Mouse (Mus musculus): ENCODE results near the gene Gm21149. TPM values are rescaled to one million over a fixed set of nuclear protein-coding genes. Genes with fewer than 3 reads are reported as not detected.
A peak's percentile ranks its signal among the peaks of the same experiment; 100 is the strongest.
"Not testable (repeated sequence)": the region's sequence is repeated elsewhere in the genome, so short reads cannot be mapped to it uniquely, and the experiment has no call there.

The Gm21149 gene
- polyA plus RNA-seq, 1 experiment from 2014 or later = not detected

DNA sequence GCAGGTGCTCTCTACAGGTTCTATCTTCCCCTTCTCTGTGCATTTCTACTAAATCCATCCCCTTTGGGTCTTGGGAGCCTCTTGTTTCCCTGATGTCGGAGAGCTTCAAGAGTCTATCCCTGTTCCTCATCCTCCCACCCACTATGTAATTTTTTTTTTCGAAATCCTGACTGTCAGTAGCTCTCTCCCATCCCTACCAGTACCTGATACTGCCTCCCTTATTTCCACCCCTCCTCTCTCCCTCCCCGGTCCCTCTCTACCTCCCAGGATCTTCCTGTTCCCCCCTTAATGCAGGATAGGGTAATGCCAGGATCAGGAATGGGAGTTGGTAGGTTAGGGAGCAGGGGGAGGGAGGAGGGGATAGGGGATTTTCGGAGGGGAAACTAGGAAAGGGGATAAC is 7.3 kb upstream of the Gm21149 start:
- H3K4me2 ChIP-seq (ENCODE audit: low read depth, severe bottlenecking); H3K4me1 ChIP-seq (ENCODE audit: control insufficient read depth, insufficient read depth, low read length); H3K9me3 ChIP-seq (ENCODE audit: control insufficient read depth, low read length); H3K9ac ChIP-seq (ENCODE audit: low read length); H3K36me3 ChIP-seq (ENCODE audit: control insufficient read depth, insufficient read depth, low read length); H3K27ac ChIP-seq (replicated peaks; ENCODE audit: low read depth, low read length); H3K27me3 ChIP-seq (ENCODE audit: control insufficient read depth, insufficient read depth, low read length); H3K4me3 ChIP-seq (ENCODE audit: low read depth, low read length); ATAC-seq (ENCODE audit: insufficient number of reproducible peaks, low FRiP score, low TSS enrichment, low read depth): not testable (repeated sequence)
- WGBS = 59% methylated on average over 4 of the region's 4 CpGs
- DNase-seq (ENCODE audit: low spot score) = peak; percentile 19

DNA sequence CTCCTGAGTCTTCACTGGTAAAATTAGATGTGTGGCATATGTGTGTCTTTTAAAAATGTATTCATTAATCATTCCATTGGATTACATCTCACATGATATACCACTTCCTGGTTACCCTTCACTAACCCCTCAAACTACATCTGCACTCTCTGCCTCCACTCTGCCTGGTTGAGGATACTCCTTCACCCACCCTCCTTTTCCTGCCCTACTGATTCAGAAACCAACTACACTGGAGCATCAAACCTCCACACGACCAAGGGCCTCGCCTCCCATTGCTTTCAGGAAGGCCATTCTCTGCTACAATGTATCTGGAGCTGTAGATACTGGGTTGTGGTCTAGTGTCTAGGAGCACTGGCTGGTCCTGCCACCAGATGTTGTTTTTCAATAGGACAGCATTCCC is 6.5 kb upstream of the Gm21149 start:
- not testable (repeated sequence) for H3K4me1 ChIP-seq (ENCODE audit: control insufficient read depth, insufficient read depth, low read length); H3K9ac ChIP-seq (ENCODE audit: low read length); H3K27ac ChIP-seq (replicated peaks; ENCODE audit: low read depth, low read length); ATAC-seq (ENCODE audit: insufficient number of reproducible peaks, low FRiP score, low TSS enrichment, low read depth); H3K36me3 ChIP-seq (ENCODE audit: control insufficient read depth, insufficient read depth, low read length); H3K4me3 ChIP-seq (ENCODE audit: low read depth, low read length); H3K27me3 ChIP-seq (ENCODE audit: control insufficient read depth, insufficient read depth, low read length); H3K4me2 ChIP-seq (ENCODE audit: low read depth, severe bottlenecking); DNase-seq (ENCODE audit: low spot score); H3K9me3 ChIP-seq (ENCODE audit: control insufficient read depth, low read length)
- 61% methylated on average over 2 of the region's 2 CpGs for WGBS

GRCm38 (mm10) chr5:15470141-15470540 is 6.2 kb downstream of the Gm21149 start:
- H3K4me2 ChIP-seq (ENCODE audit: low read depth, severe bottlenecking); H3K36me3 ChIP-seq (ENCODE audit: control insufficient read depth, insufficient read depth, low read length); H3K4me1 ChIP-seq (ENCODE audit: control insufficient read depth, insufficient read depth, low read length); ATAC-seq (ENCODE audit: insufficient number of reproducible peaks, low FRiP score, low TSS enrichment, low read depth); H3K27ac ChIP-seq (replicated peaks; ENCODE audit: low read depth, low read length); H3K27me3 ChIP-seq (ENCODE audit: control insufficient read depth, insufficient read depth, low read length); DNase-seq (ENCODE audit: low spot score); H3K9ac ChIP-seq (ENCODE audit: low read length); H3K4me3 ChIP-seq (ENCODE audit: low read depth, low read length); H3K9me3 ChIP-seq (ENCODE audit: control insufficient read depth, low read length): not testable (repeated sequence)
- WGBS = 73% methylated on average over 1 of the region's 1 CpGs

DNA sequence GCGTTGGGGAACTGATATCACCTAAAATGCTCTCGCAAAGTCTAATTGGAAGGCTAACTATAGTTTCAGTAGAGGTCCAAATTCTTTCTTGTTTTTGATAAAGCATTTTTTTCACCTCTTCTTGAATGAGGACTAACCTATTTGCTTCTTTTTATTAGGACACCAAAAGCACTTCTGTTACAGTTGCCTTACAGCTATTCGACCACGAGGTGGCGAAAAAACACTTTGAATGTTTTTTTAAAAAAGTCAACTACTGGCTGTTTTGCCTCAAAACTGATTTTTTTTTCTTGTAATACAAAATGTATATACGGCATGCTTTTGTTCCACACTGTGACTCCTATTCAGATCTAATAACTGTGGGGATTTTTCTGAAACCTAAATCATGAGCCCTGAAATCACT is 8.6 kb downstream of the Gm21149 start:
- not testable (repeated sequence) for H3K4me2 ChIP-seq (ENCODE audit: low read depth, severe bottlenecking); ATAC-seq (ENCODE audit: insufficient number of reproducible peaks, low FRiP score, low TSS enrichment, low read depth); H3K4me1 ChIP-seq (ENCODE audit: control insufficient read depth, insufficient read depth, low read length); H3K9me3 ChIP-seq (ENCODE audit: control insufficient read depth, low read length); H3K9ac ChIP-seq (ENCODE audit: low read length); H3K36me3 ChIP-seq (ENCODE audit: control insufficient read depth, insufficient read depth, low read length); H3K27ac ChIP-seq (replicated peaks; ENCODE audit: low read depth, low read length); H3K4me3 ChIP-seq (ENCODE audit: low read depth, low read length); H3K27me3 ChIP-seq (ENCODE audit: control insufficient read depth, insufficient read depth, low read length)
- DNase-seq (ENCODE audit: low spot score) = peak; percentile 21
- WGBS = 58% methylated on average over 6 of the region's 6 CpGs

DNA sequence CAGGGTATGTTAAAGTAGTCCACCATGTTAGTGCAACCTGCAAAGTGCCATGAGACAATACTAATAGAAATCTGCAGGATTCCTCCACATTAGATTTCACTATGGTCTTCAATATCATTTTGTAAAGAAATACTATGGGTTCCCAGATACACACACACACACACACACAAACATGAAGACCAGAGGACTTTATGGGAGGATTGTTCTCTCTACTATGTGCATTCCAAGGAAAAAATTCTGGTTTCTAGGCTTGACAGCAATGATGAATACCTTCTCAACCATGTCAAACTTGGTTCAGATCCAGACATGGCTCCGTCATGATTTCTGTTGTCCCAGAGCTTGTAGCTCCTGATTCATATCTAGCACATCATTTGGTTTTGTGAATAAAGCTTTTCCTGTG is 10.1 kb downstream of the Gm21149 start:
- not testable (repeated sequence) for H3K36me3 ChIP-seq (ENCODE audit: control insufficient read depth, insufficient read depth, low read length); DNase-seq (ENCODE audit: low spot score); H3K4me1 ChIP-seq (ENCODE audit: control insufficient read depth, insufficient read depth, low read length); H3K4me3 ChIP-seq (ENCODE audit: low read depth, low read length); H3K9ac ChIP-seq (ENCODE audit: low read length); H3K9me3 ChIP-seq (ENCODE audit: control insufficient read depth, low read length); H3K27ac ChIP-seq (replicated peaks; ENCODE audit: low read depth, low read length); H3K4me2 ChIP-seq (ENCODE audit: low read depth, severe bottlenecking); H3K27me3 ChIP-seq (ENCODE audit: control insufficient read depth, insufficient read depth, low read length)
- 53% methylated on average over 1 of the region's 1 CpGs for WGBS
- 0 out of 2 replicates have a peak, but pooled peaks have one; percentile 51 for ATAC-seq (ENCODE audit: insufficient number of reproducible peaks, low FRiP score, low TSS enrichment, low read depth)

DNA sequence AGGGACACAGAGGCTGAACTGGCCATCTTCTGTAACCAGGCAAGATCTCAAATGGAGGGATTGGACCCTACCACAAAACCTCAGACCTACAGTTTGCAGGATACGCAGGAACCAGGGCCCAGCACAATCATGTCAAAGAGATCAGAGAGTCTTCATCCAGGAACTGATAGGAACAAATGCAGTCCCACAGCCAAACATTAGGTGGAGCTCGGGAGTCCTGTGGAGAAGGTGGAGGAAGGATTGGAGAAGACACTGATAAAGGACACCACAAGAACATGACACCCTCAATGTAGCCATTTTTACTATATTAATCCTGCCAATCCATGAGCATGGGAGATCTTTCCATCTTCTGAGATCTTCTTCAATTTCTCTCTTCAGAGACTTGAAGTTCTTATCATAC is 12.8 kb downstream of the Gm21149 start:
- H3K4me2 ChIP-seq (ENCODE audit: low read depth, severe bottlenecking); H3K36me3 ChIP-seq (ENCODE audit: control insufficient read depth, insufficient read depth, low read length); H3K9ac ChIP-seq (ENCODE audit: low read length); DNase-seq (ENCODE audit: low spot score); H3K4me3 ChIP-seq (ENCODE audit: low read depth, low read length); H3K9me3 ChIP-seq (ENCODE audit: control insufficient read depth, low read length); H3K27ac ChIP-seq (replicated peaks; ENCODE audit: low read depth, low read length); H3K4me1 ChIP-seq (ENCODE audit: control insufficient read depth, insufficient read depth, low read length); H3K27me3 ChIP-seq (ENCODE audit: control insufficient read depth, insufficient read depth, low read length); ATAC-seq (ENCODE audit: insufficient number of reproducible peaks, low FRiP score, low TSS enrichment, low read depth): not testable (repeated sequence)
- WGBS = 27% methylated on average over 1 of the region's 2 CpGs

DNA sequence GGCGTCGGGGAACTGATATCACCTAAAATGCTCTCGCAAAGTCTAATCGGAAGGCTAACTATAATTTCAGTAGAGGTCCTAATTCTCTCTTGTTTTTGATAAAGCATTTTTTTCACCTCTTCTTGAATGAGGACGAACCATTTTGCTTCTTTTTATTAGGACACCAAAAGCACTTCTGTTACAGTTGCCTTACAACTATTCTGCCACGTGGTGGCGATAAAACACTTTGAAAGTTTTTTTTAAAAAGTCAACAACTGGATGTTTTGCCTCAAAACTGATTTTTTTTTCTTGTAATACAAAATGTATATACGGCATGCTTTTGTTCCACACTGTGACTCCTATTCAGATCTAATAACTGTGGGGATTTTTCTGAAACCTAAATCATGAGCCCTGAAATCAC is 14.7 kb downstream of the Gm21149 start:
- not testable (repeated sequence) for H3K36me3 ChIP-seq (ENCODE audit: control insufficient read depth, insufficient read depth, low read length); ATAC-seq (ENCODE audit: insufficient number of reproducible peaks, low FRiP score, low TSS enrichment, low read depth); H3K4me3 ChIP-seq (ENCODE audit: low read depth, low read length); H3K27ac ChIP-seq (replicated peaks; ENCODE audit: low read depth, low read length); H3K4me1 ChIP-seq (ENCODE audit: control insufficient read depth, insufficient read depth, low read length); H3K4me2 ChIP-seq (ENCODE audit: low read depth, severe bottlenecking); H3K9ac ChIP-seq (ENCODE audit: low read length); H3K9me3 ChIP-seq (ENCODE audit: control insufficient read depth, low read length); H3K27me3 ChIP-seq (ENCODE audit: control insufficient read depth, insufficient read depth, low read length)
- WGBS = 59% methylated on average over 8 of the region's 8 CpGs
- peak; percentile 20 for DNase-seq (ENCODE audit: low spot score)

DNA sequence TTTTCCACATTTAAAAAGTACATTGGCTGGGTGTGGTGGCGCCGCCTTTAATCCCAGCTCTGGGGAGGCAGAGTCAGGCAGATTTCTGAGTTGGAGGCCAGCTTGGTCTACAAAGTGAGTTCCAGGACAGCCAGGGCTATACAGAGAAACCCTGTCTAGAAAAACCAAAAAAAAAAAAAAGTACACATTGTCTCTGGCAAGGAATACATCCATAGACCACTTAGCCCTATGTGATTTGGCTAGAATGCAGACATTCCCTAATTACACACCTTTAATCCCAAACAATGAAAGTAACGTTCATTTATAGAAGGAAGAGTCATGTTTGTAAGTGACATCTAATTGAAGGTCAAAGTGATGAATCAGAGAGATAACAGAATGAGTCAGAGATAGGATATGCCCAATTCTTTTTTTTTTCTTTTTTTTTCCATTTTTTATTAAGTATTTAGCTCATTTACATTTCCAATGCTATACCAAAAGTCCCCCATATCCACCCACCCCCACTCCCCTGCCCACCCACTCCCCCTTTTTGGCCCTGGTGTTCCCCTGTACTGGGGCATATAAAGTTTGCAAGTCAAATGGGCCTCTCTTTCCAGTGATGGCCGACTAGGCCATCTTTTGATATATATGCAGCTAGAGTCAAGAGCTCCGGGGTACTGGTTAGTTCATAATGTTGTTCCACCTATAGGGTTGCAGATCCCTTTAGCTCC is 18.3 kb downstream of the Gm21149 start:
- H3K9ac ChIP-seq (ENCODE audit: low read length); H3K27me3 ChIP-seq (ENCODE audit: control insufficient read depth, insufficient read depth, low read length); H3K36me3 ChIP-seq (ENCODE audit: control insufficient read depth, insufficient read depth, low read length); H3K4me2 ChIP-seq (ENCODE audit: low read depth, severe bottlenecking); H3K4me3 ChIP-seq (ENCODE audit: low read depth, low read length); H3K9me3 ChIP-seq (ENCODE audit: control insufficient read depth, low read length); ATAC-seq (ENCODE audit: insufficient number of reproducible peaks, low FRiP score, low TSS enrichment, low read depth); H3K27ac ChIP-seq (replicated peaks; ENCODE audit: low read depth, low read length); H3K4me1 ChIP-seq (ENCODE audit: control insufficient read depth, insufficient read depth, low read length): not testable (repeated sequence)
- peak; percentile 18 for DNase-seq (ENCODE audit: low spot score)
- WGBS = 83% methylated on average over 3 of the region's 5 CpGs
